Mouse (Mus musculus) layer of hippocampus, adult 18-20 months (tissue): ENCODE results near the gene Cygb. TPM values are rescaled to one million over a fixed set of nuclear protein-coding genes. Genes with fewer than 3 reads are reported as not detected.
"Not testable (repeated sequence)": the region's sequence is repeated elsewhere in the genome, so short reads cannot be mapped to it uniquely, and the experiment has no call there.

ENCODE experiments used
- DNase-seq, 2 experiments: peaks; one replicate each; pipeline ENCODE4 v3.0.0; 2022; ENCODE audit warnings: low spot score in 2 of 2
- total RNA-seq, 2 experiments: library from RNA; stranded (reverse); gene quantifications; 2 replicates each; pipeline ENCODE4 v1.2.3; 2021

The Cygb gene
- total RNA-seq, 2 experiments from 2014 or later, result 71.3 to 80.7 TPM

- DNase-seq, result no peak
Measured at GRCm38 (mm10) chr11:116619156-116619555, 35.0 kb downstream of the Cygb start.

- DNase-seq, result no peak
Measured at GRCm38 (mm10) chr11:116618666-116619065, 35.4 kb downstream of the Cygb start.

- peak in 1 of 2 experiments; percentile 43 for DNase-seq
Measured at GRCm38 (mm10) chr11:116617641-116618040, 36.5 kb downstream of the Cygb start.

- no peak for DNase-seq
Measured at GRCm38 (mm10) chr11:116616438-116617118, 37.5 kb downstream of the Cygb start.

GRCm38 (mm10) chr11:116615735-116616437 is 38.2 kb downstream of the Cygb start:
- no peak for DNase-seq

- DNase-seq, result no peak
Measured at GRCm38 (mm10) chr11:116613234-116613633, 40.9 kb downstream of the Cygb start.

GRCm38 (mm10) chr11:116612554-116612953 is 41.6 kb downstream of the Cygb start:
- DNase-seq, result no peak

- DNase-seq, result no peak
Measured at GRCm38 (mm10) chr11:116611883-116612282, 42.2 kb downstream of the Cygb start.

GRCm38 (mm10) chr11:116611168-116611567 is 42.9 kb downstream of the Cygb start:
- DNase-seq, result not testable (repeated sequence)

- no peak for DNase-seq
Measured at GRCm38 (mm10) chr11:116609965-116610630, 44.0 kb downstream of the Cygb start.

GRCm38 (mm10) chr11:116607717-116608116 is 46.4 kb downstream of the Cygb start:
- DNase-seq, result no peak

- no peak for DNase-seq
Measured at GRCm38 (mm10) chr11:116604097-116604496, 50.0 kb downstream of the Cygb start.

GRCm38 (mm10) chr11:116603339-116603738 is 50.8 kb downstream of the Cygb start:
- DNase-seq, result no peak

GRCm38 (mm10) chr11:116602043-116602442 is 52.1 kb downstream of the Cygb start:
- DNase-seq, result no peak

- DNase-seq, result no peak
Measured at GRCm38 (mm10) chr11:116601166-116601565, 52.9 kb downstream of the Cygb start.

- no peak for DNase-seq
Measured at GRCm38 (mm10) chr11:116599230-116599629, 54.9 kb downstream of the Cygb start.

- DNase-seq, result no peak
Measured at GRCm38 (mm10) chr11:116598193-116598592, 55.9 kb downstream of the Cygb start.

- DNase-seq, result no peak
Measured at GRCm38 (mm10) chr11:116596766-116597165, 57.3 kb downstream of the Cygb start.
